Comparison of ENCODE assay signal across 9 mouse cellular contexts in the genomic region with DNA sequence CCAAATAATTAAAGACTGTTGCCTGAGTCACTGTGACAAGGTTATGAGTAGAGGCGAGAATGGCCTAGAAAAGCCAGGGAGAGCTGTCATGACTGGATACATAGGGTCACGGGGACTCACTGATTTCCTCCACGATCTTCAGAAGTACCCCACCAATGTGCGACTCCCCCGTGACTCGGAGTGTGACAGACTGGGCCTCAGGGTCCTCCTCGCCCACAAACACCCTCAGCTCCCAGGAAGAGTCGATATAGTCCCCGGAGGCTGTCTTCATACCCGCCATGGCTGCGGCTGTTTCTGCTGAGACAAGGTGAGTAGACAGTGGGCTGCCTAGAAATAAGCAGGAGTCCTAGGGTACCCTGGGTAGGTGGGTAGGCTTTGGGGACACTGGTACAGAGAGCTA. TPM values are rescaled to one million over a fixed set of nuclear protein-coding genes. Genes with fewer than 3 reads are reported as not detected.
A peak's percentile ranks its signal among the peaks of the same experiment; 100 is the strongest.
DNase-seq lines count a peak whose midpoint lies in the region; ATAC-seq and TF ChIP-seq lines count a peak whose summit lies in the region.
"Had no signal": no experiment of that assay in that cellular context is flagged by ENCODE, and none has a peak within 500 bp of the region (broad histone marks: within the 10 kb centered on the region; RNA-seq: fewer than 3 reads in every experiment).

No protein-coding gene starts in this region.

- no peak overlapping the region; the same call in 1 of the 2 replicates for H3K4me3 ChIP-seq in layer of hippocampus, adult 2 months
- peak overlapping the region; percentile 41 for H3K4me3 ChIP-seq in brown adipose tissue, adult 24 weeks (ENCODE audit: insufficient read depth, low read depth, low read length)
- H3K4me3 ChIP-seq in heart, embryonic 16.5 days (ENCODE audit: low read length) = peak overlapping the region; percentile 37
- no peak overlapping the region for H3K4me3 ChIP-seq in hindbrain, embryonic 12.5 days
- H3K4me3 ChIP-seq: hindbrain, embryonic 15.5 days had no signal

- WGBS in heart, embryonic 16.5 days = 71% methylated on average over 11 of the region's 11 CpGs
- WGBS in hindbrain, embryonic 12.5 days = 89% methylated on average over 11 of the region's 11 CpGs

- H3K9me3 ChIP-seq in heart, embryonic 16.5 days (replicated peaks; ENCODE audit: control insufficient read depth, low read length) = no peaks in the 10 kb centered on the region
- no peaks in the 10 kb centered on the region for H3K9me3 ChIP-seq in hindbrain, embryonic 12.5 days (replicated peaks)
- H3K9me3 ChIP-seq: hindbrain, embryonic 15.5 days had no signal

- peaks cover 33% of the 10 kb centered on the region for H3K36me3 ChIP-seq in heart, embryonic 16.5 days (ENCODE audit: control insufficient read depth, insufficient read depth)
- H3K36me3 ChIP-seq in hindbrain, embryonic 12.5 days = peaks cover 65% of the 10 kb centered on the region

- peak overlapping the region; percentile 27 for H3K4me2 ChIP-seq in heart, embryonic 16.5 days (ENCODE audit: low read depth, low read length)
- H3K4me2 ChIP-seq in hindbrain, embryonic 12.5 days (replicated peaks) = no peak overlapping the region
- H3K4me2 ChIP-seq: hindbrain, embryonic 15.5 days had no signal

- no peaks in the 10 kb centered on the region for H3K4me1 ChIP-seq in brown adipose tissue, adult 24 weeks (ENCODE audit: control insufficient read depth, insufficient read depth, insufficient read length, low read length)
- peaks cover 6% of the 10 kb centered on the region; the same call in 1 of the 2 replicates for H3K4me1 ChIP-seq in heart, embryonic 16.5 days (ENCODE audit: control insufficient read depth, insufficient read depth, low read length)
- no peaks in the 10 kb centered on the region for H3K4me1 ChIP-seq in hindbrain, embryonic 12.5 days
- H3K4me1 ChIP-seq: hindbrain, embryonic 15.5 days had no signal

- peak overlapping the region; percentile 18; the same call in 1 of the 2 replicates for H3K9ac ChIP-seq in heart, embryonic 16.5 days (ENCODE audit: low read length)
- no peak overlapping the region for H3K9ac ChIP-seq in hindbrain, embryonic 12.5 days
- H3K9ac ChIP-seq: hindbrain, embryonic 15.5 days had no signal

- ATAC-seq in heart, embryonic 16.5 days (replicated peaks; ENCODE audit: extremely low read depth, insufficient read depth, low FRiP score) = no peak
- ATAC-seq in monocyte, adult 5-6 weeks (replicated peaks; ENCODE audit: insufficient number of reproducible peaks, low FRiP score, low TSS enrichment, poor library complexity, severe bottlenecking) = peak; percentile 20; the same call in 1 of the 2 replicates
- ATAC-seq in hindbrain, embryonic 12.5 days (ENCODE audit: low FRiP score) = no peak
- ATAC-seq: forebrain, embryonic 14.5 days had no signal

- H3K27ac ChIP-seq in layer of hippocampus, adult 2 months = 0 out of 2 replicates have a peak overlapping the region, but pooled peaks have one; percentile 18
- peak overlapping the region; percentile 37 for H3K27ac ChIP-seq in brown adipose tissue, adult 24 weeks (replicated peaks; ENCODE audit: low read depth, low read length)
- H3K27ac ChIP-seq in heart, embryonic 16.5 days (ENCODE audit: low read length) = peak overlapping the region; percentile 65
- H3K27ac ChIP-seq in hindbrain, embryonic 12.5 days = no peak overlapping the region
- H3K27ac ChIP-seq: hindbrain, embryonic 15.5 days had no signal

- no peaks in the 10 kb centered on the region for H3K27me3 ChIP-seq in heart, embryonic 16.5 days (ENCODE audit: control insufficient read depth, insufficient read depth, low read length)
- no peaks in the 10 kb centered on the region for H3K27me3 ChIP-seq in hindbrain, embryonic 12.5 days
- H3K27me3 ChIP-seq: hindbrain, embryonic 15.5 days had no signal

- TF ChIP-seq CTCF in layer of hippocampus, adult 2 months (conservative IDR thresholded peaks at IDR 0.05) = no peak

- no peak for DNase-seq in layer of hippocampus, adult 2 months (ENCODE audit: low spot score in 2 of 2)
- DNase-seq in layer of hippocampus, adult 9-10 months (ENCODE audit: low spot score) = no peak
- no peak for DNase-seq in layer of hippocampus, adult 18-20 months (ENCODE audit: low spot score in 2 of 2)

RNA-seq across cellular contexts. Expression of gene Fermt3, which starts 0.7 kb away (rescaled TPM):
- 1 to 10 TPM; 3.6 to 5.0 TPM for total RNA-seq in layer of hippocampus, adult 2 months (2021)
- polyA plus RNA-seq in brown adipose tissue, adult 24 weeks (2012; ENCODE audit: insufficient read depth, insufficient read length, missing spikeins) = 2.0 and 2.8 TPM in 2 replicates
- polyA plus RNA-seq in heart, embryonic 16.5 days (2015; fragmentation: Nextera tagmentation; extraction: Ambion mirVana) = 14.3 and 24.7 TPM in 2 replicates
- 265 to 357 TPM (median 285 TPM) in 3 replicates for total RNA-seq in monocyte, adult 5-6 weeks (2017)
- polyA plus RNA-seq in hindbrain, embryonic 12.5 days (2016; fragmentation: Nextera tagmentation; extraction: Ambion mirVana) = 6.3 and 6.5 TPM in 2 replicates
- 1 to 10 TPM; 4.2 to 5.1 TPM for total RNA-seq in layer of hippocampus, adult 18-20 months (2021)

RNA-seq across cellular contexts. Expression of gene Stip1, which starts 21.2 kb away (rescaled TPM):
- total RNA-seq in layer of hippocampus, adult 2 months (2021) = 100 to 1,000 TPM; 179 to 195 TPM
- 81.7 and 119 TPM in 2 replicates for polyA plus RNA-seq in brown adipose tissue, adult 24 weeks (2012; ENCODE audit: insufficient read depth, insufficient read length, missing spikeins)
- polyA plus RNA-seq in heart, embryonic 16.5 days (2015; fragmentation: Nextera tagmentation; extraction: Ambion mirVana) = 195 and 202 TPM in 2 replicates
- total RNA-seq in monocyte, adult 5-6 weeks (2017) = 86.9 to 106 TPM (median 100 TPM) in 3 replicates
- 267 and 269 TPM in 2 replicates for polyA plus RNA-seq in hindbrain, embryonic 12.5 days (2016; fragmentation: Nextera tagmentation; extraction: Ambion mirVana)
- 100 to 1,000 TPM; 218 to 230 TPM for total RNA-seq in layer of hippocampus, adult 18-20 months (2021)

RNA-seq across cellular contexts. Expression of gene Trpt1, which starts 22.6 kb away (rescaled TPM):
- 10 to 100 TPM; 17.4 to 19.2 TPM for total RNA-seq in layer of hippocampus, adult 2 months (2021)
- polyA plus RNA-seq in brown adipose tissue, adult 24 weeks (2012; ENCODE audit: insufficient read depth, insufficient read length, missing spikeins) = 15.0 and 19.3 TPM in 2 replicates
- 17.0 and 17.3 TPM in 2 replicates for polyA plus RNA-seq in heart, embryonic 16.5 days (2015; fragmentation: Nextera tagmentation; extraction: Ambion mirVana)
- 2.5 to 5.0 TPM (median 3.0 TPM) in 3 replicates for total RNA-seq in monocyte, adult 5-6 weeks (2017)
- polyA plus RNA-seq in hindbrain, embryonic 12.5 days (2016; fragmentation: Nextera tagmentation; extraction: Ambion mirVana) = 8.7 and 12.6 TPM in 2 replicates
- 10 to 100 TPM; 17.2 to 17.8 TPM for total RNA-seq in layer of hippocampus, adult 18-20 months (2021)

RNA-seq across cellular contexts. Expression of gene Nudt22, which starts 22.6 kb away (rescaled TPM):
- total RNA-seq in layer of hippocampus, adult 2 months (2021) = 10 to 100 TPM; 13.2 to 15.5 TPM
- 10.9 and 11.7 TPM in 2 replicates for polyA plus RNA-seq in brown adipose tissue, adult 24 weeks (2012; ENCODE audit: insufficient read depth, insufficient read length, missing spikeins)
- 34.1 and 36.6 TPM in 2 replicates for polyA plus RNA-seq in heart, embryonic 16.5 days (2015; fragmentation: Nextera tagmentation; extraction: Ambion mirVana)
- 8.8 to 12.2 TPM (median 9.7 TPM) in 3 replicates for total RNA-seq in monocyte, adult 5-6 weeks (2017)
- polyA plus RNA-seq in hindbrain, embryonic 12.5 days (2016; fragmentation: Nextera tagmentation; extraction: Ambion mirVana) = 20.1 and 20.2 TPM in 2 replicates
- total RNA-seq in layer of hippocampus, adult 18-20 months (2021) = 10 to 100 TPM; 12.7 to 14.0 TPM

RNA-seq across cellular contexts. Expression of gene Dnajc4, which starts 26.2 kb away (rescaled TPM):
- total RNA-seq in layer of hippocampus, adult 2 months (2021) = 10 to 100 TPM; 26.1 to 27.6 TPM
- polyA plus RNA-seq in brown adipose tissue, adult 24 weeks (2012; ENCODE audit: insufficient read depth, insufficient read length, missing spikeins) = 70.0 and 78.9 TPM in 2 replicates
- polyA plus RNA-seq in heart, embryonic 16.5 days (2015; fragmentation: Nextera tagmentation; extraction: Ambion mirVana) = 40.3 and 44.1 TPM in 2 replicates
- 20.1 to 34.0 TPM (median 27.0 TPM) in 3 replicates for total RNA-seq in monocyte, adult 5-6 weeks (2017)
- 20.5 and 24.0 TPM in 2 replicates for polyA plus RNA-seq in hindbrain, embryonic 12.5 days (2016; fragmentation: Nextera tagmentation; extraction: Ambion mirVana)
- total RNA-seq in layer of hippocampus, adult 18-20 months (2021) = 10 to 100 TPM; 24.7 to 27.9 TPM

Comparison
In these comparisons a context has a peak if more than half of its experiments do, and no peak if none do; other contexts are left out.
1. H3K4me3 ChIP-seq: peak in brown adipose tissue, adult 24 weeks (single experiment) and heart, embryonic 16.5 days (single experiment); none in layer of hippocampus, adult 2 months (single experiment) and hindbrain, embryonic 12.5 days (single experiment).
2. RNA of gene Fermt3, which starts 0.7 kb away (total RNA-seq): 265 to 357 TPM in monocyte, adult 5-6 weeks; 4.2 to 5.1 TPM in layer of hippocampus, adult 18-20 months and 3.6 to 5.0 TPM in layer of hippocampus, adult 2 months; every median in the first group is over 10 times any median in the second.